Mouse (Mus musculus) MEL-GATA-1-ER (cell line): ENCODE data around the gene Utf1.

Experiments
- DNase-seq: peaks from one replicate; pipeline ENCODE4 v3.0.0-alpha.2; 2012; ENCODE audit warnings: low read depth; ENCODE audit errors: extremely low read depth

The Utf1 gene

GRCm38 (mm10) chr7:139943674-139944281 is at the start of gene Utf1:
TSS of gene Utf1 (plus strand) at chr7:139943789.
- DNase-seq = no peak

- no peak for DNase-seq
These were observed 48.7 kb upstream of the Utf1 start, which contains the start of gene Kndc1 for GRCm38 (mm10) chr7:139894655-139895557. TSS of gene Kndc1 (plus strand) at chr7:139894696.

GRCm38 (mm10) chr7:139896271-139896670 is 47.3 kb upstream of the Utf1 start:
- DNase-seq = no peak

GRCm38 (mm10) chr7:139896796-139897195 is 46.8 kb upstream of the Utf1 start:
- no peak for DNase-seq

- DNase-seq = no peak
These were observed 45.0 kb upstream of the Utf1 start for GRCm38 (mm10) chr7:139898606-139899005.

GRCm38 (mm10) chr7:139899505-139899904 is 44.1 kb upstream of the Utf1 start:
- DNase-seq = no peak

GRCm38 (mm10) chr7:139900456-139900855 is 43.1 kb upstream of the Utf1 start:
- DNase-seq = no peak

GRCm38 (mm10) chr7:139900896-139901295 is 42.7 kb upstream of the Utf1 start:
- DNase-seq = no peak

- DNase-seq = no peak
These were observed 41.6 kb upstream of the Utf1 start for GRCm38 (mm10) chr7:139901981-139902380.

- DNase-seq = no peak
These were observed 38.3 kb upstream of the Utf1 start for GRCm38 (mm10) chr7:139905261-139905660.

GRCm38 (mm10) chr7:139905661-139906060 is 37.9 kb upstream of the Utf1 start:
- no peak for DNase-seq

GRCm38 (mm10) chr7:139908176-139908575 is 35.4 kb upstream of the Utf1 start:
- no peak for DNase-seq

- no peak for DNase-seq
These were observed 34.1 kb upstream of the Utf1 start for GRCm38 (mm10) chr7:139909469-139909868.

GRCm38 (mm10) chr7:139910204-139910835 is 33.3 kb upstream of the Utf1 start:
- DNase-seq = no peak

GRCm38 (mm10) chr7:139914141-139915047 is 29.2 kb upstream of the Utf1 start:
- no peak for DNase-seq

- no peak for DNase-seq
These were observed 27.8 kb upstream of the Utf1 start for GRCm38 (mm10) chr7:139915646-139916257.

- no peak for DNase-seq
These were observed 27.2 kb upstream of the Utf1 start for GRCm38 (mm10) chr7:139916345-139916744.

- no peak for DNase-seq
These were observed 25.3 kb upstream of the Utf1 start for GRCm38 (mm10) chr7:139918262-139918661.

GRCm38 (mm10) chr7:139930732-139931131 is 12.9 kb upstream of the Utf1 start:
- DNase-seq = no peak

GRCm38 (mm10) chr7:139936705-139937104 is 6.9 kb upstream of the Utf1 start:
- no peak for DNase-seq

GRCm38 (mm10) chr7:139937138-139937537 is 6.5 kb upstream of the Utf1 start:
- no peak for DNase-seq
